Mouse (Mus musculus) embryonic fibroblast, embryonic 13.5 days (primary cell): ENCODE measurements around the gene Msx1. TPM values are rescaled to one million over a fixed set of nuclear protein-coding genes. Genes with fewer than 3 reads are reported as not detected.

Experiments used
- H3K27ac ChIP-seq: 2 replicates; pipeline ENCODE4 v1.5.1; 2012; ENCODE audit warnings: low read length, control low read depth, inconsistent platforms; ENCODE audit not compliant: insufficient read depth
- H3K4me1 ChIP-seq: 2 replicates; pipeline ENCODE4 v1.6.1; 2011; ENCODE audit warnings: low read length; ENCODE audit not compliant: control insufficient read depth, insufficient read depth
- H3K4me3 ChIP-seq: 2 replicates; pipeline ENCODE4 v1.5.1; 2011; ENCODE audit warnings: mild to moderate bottlenecking, control low read depth, low read length; ENCODE audit not compliant: insufficient read depth
- CTCF ChIP-seq: IDR thresholded peaks from 2 replicates; pipeline ENCODE4 v1.5.1; 2011; ENCODE audit warnings: mild to moderate bottlenecking, control low read depth, low read length, moderate library complexity, borderline replicate concordance; ENCODE audit not compliant: insufficient read depth
- POLR2A ChIP-seq: IDR thresholded peaks from 2 replicates; pipeline ENCODE4 v1.6.1; 2011; ENCODE audit warnings: low read depth, mild to moderate bottlenecking, control low read depth, low read length, moderate library complexity
- polyA plus RNA-seq: library from polyadenylated mRNA; stranded (reverse); fragments of >200 nt; gene quantifications from 2 replicates; pipeline ENCODE4 v1.2.4, GENCODE M21; 2011; ENCODE audit warnings: low read depth; ENCODE audit not compliant: missing spikeins, insufficient read length

The Msx1 gene
- polyA plus RNA-seq, 1 experiment: 15.7 TPM

DNA sequence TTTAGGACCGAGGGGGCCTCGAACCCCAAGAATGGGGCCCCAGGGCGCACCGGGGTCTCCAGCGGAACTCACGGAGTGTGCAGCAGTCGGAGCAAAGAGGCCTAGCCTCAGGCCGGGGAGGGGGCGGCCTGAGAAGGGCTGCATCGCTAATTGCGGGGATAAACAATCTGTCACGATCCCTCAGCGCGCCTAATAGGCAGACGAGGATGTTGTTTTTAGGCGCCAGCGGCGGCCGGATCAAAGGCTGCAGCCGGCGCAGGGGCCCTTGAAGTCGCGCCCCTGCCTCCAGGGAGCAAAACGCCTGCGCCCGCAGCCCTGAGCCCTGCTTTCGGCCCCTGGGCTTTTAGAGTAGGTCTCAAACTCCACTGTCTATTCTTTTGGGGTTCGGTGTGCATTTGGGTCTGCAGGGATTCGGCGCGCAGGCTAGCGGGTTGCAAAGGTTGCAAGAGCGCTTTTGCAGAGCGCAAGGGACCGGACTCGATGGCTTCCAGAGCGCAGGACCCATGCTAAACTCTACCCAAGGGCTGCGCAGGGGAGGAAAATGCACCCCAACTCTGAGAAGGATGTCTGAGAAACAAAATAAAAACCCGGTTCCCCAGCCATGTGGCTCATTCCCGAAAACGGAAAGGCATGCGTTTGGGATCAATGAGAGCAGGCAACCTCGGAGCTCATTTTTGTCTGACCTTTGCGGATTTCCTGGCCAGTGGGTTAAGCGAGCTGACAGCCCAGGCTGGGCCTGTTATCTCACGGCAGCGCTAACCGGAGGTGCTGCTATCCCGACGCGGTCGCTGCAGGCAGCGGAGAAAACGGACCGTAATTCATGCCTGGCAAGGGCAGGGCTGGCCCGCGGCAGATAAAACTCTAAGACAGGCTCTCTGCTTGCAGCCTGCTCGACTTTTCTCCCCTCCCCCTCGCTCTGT is 2.6 kb upstream of the Msx1 start:
- Histone ChIP-seq H3K4me3 (no peak overlapping the region), H3K4me1 (no peaks in the 10 kb centered on the region), H3K27ac (no peak overlapping the region)
- no peak for TF ChIP-seq POLR2A
- no peak for TF ChIP-seq CTCF

DNA sequence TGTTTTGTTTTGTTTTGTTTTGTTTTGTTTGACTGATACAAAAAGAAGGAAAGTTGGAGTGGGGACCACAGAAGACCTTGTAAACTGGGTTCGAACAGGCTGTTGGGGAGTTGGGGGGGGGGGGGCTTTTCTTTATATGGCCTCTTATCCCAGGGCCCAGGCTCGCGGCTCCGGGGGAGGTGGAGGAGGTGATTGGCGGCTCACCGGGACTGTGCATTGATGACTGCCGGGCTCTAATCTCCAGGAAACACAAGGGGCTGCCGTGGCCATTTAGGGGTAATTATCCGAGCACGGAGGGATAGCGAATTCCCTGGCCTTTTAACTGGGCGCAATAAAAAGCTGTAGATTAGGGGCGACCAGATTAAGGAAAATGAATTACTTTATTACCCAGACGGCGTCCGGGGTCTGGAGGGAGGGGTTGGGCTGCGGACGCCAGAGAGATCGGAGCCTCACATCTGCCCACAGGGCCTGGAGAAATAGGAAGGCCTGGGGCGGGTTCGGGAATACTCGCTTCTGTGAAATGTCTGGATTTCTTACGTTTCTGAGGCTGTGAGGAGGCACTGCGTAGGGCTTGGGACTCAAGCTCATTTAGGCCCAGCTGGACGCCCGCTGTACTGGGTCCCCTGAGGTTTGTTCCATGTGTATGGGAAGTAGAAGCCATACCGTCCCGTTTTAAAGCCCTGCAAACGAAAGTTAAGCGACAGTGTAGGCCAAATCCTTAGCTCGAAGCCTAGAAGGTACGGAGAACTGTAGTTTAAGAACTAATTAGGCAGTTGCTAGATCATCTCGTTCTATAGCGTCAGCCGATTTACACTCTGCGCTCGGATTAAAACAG is 1.4 kb upstream of the Msx1 start:
- no peaks in the 10 kb centered on the region for H3K4me1 ChIP-seq
- TF ChIP-seq POLR2A: no peak
- no peak for TF ChIP-seq CTCF
- H3K4me3 ChIP-seq: 0 out of 2 replicates have a peak overlapping the region, but pooled peaks have one; percentile 3
- H3K27ac ChIP-seq: no peak overlapping the region

GRCm38 (mm10) chr5:37825111-37825600 is 773 bp upstream of the Msx1 start:
- no peak overlapping the region for H3K27ac ChIP-seq
- H3K4me3 ChIP-seq: no peak overlapping the region

GRCm38 (mm10) chr5:37823721-37824460 is 492 bp downstream of the Msx1 start:
- Histone ChIP-seq H3K4me3 (peak overlapping the region; percentile 48), H3K4me1 (no peaks in the 10 kb centered on the region), H3K27ac (no peak overlapping the region)
- TF ChIP-seq CTCF: no peak
- no peak for TF ChIP-seq POLR2A

More at GRCm38 (mm10) chr5:37825111-37825600, 773 bp upstream of the Msx1 start:
- TF ChIP-seq CTCF (no peak), POLR2A (no peak)
- no peaks in the 10 kb centered on the region for H3K4me1 ChIP-seq

GRCm38 (mm10) chr5:37822791-37823720 is 1.3 kb downstream of the Msx1 start:
- no peak overlapping the region for H3K27ac ChIP-seq
- peak overlapping the region; percentile 48 for H3K4me3 ChIP-seq
- TF ChIP-seq CTCF (no peak), POLR2A (no peak)
- H3K4me1 ChIP-seq: no peaks in the 10 kb centered on the region

GRCm38 (mm10) chr5:37822116-37822707 is 2.2 kb downstream of the Msx1 start:
- TF ChIP-seq CTCF (no peak), POLR2A (no peak)
- Histone ChIP-seq H3K4me1 (no peaks in the 10 kb centered on the region), H3K27ac (no peak overlapping the region), H3K4me3 (peak overlapping the region; percentile 48)

GRCm38 (mm10) chr5:37821111-37821601 is 3.2 kb downstream of the Msx1 start:
- Histone ChIP-seq H3K27ac (no peak overlapping the region), H3K4me1 (no peaks in the 10 kb centered on the region), H3K4me3 (peak overlapping the region; percentile 13)
- TF ChIP-seq POLR2A: no peak
- no peak for TF ChIP-seq CTCF

DNA sequence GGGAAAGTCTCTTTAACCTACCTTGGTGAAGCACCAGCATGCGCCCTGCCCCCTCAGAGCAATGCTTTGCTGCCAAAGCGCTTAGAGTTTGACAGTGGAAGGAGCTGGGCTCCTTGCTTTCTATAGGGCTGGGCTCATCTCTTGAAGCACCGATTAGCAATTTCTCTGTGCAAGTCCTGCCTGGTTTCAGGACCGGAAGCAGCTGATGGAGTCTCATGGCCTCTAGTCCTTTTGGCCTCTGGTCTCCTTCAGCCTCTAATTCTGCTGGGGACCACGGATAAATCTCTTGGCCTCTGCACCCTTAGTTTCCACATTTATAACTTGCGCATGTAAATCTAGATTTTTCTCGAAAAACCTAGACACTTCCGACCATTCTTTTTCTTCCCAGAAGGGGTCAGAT is 3.7 kb downstream of the Msx1 start:
- H3K27ac ChIP-seq: no peak overlapping the region
- TF ChIP-seq POLR2A (no peak), CTCF (no peak)
- no peak overlapping the region for H3K4me3 ChIP-seq
- no peaks in the 10 kb centered on the region for H3K4me1 ChIP-seq
